Mouse (Mus musculus): Measurements from ENCODE around the gene Arhgap20. TPM values are rescaled to one million over a fixed set of nuclear protein-coding genes. Genes with fewer than 3 reads are reported as not detected.

Arhgap20 gene
- 1.7 and 1.8 TPM in 2 replicates for polyA plus RNA-seq (2012; rRNA removed; ENCODE audit: low replicate concordance)

GRCm38 (mm10) chr9:51764921-51765416 is at the start of gene Arhgap20:
Gene Arhgap20 (plus strand): TSS chr9:51765337.

Other genes starting within 250 kb of the Arhgap20 start
- gene Fdx1, start 198.2 kb downstream of the Arhgap20 start, polyA plus RNA-seq (2012; rRNA removed; ENCODE audit: low replicate concordance), result 52.1 and 160 TPM in 2 replicates

All from mammary gland, adult 2 months (tissue).